Mouse (Mus musculus) embryo, embryonic 10 days (tissue): ENCODE measurements at regions not wholly inside any gene's neighbourhood (a gene's known extent, or its start where the extent isn't known, plus 50 kb on each side); places are given as distances from the start of the nearest gene placed in this dataset.
A peak's percentile ranks its signal among the peaks of the same experiment; 100 is the strongest.

Experiments used
- DNase-seq: peaks from one replicate; pipeline ENCODE4 v3.0.0-alpha.2; 2015; ENCODE audit warnings: low spot score

- DNase-seq: peak; percentile 24
Measured at GRCm38 (mm10) chr11:55974224-55974875, 66.5 kb downstream of the Nmur2 start.

GRCm38 (mm10) chr11:55966580-55966979, 74.2 kb downstream of the Nmur2 start:
- DNase-seq: no peak

DNA sequence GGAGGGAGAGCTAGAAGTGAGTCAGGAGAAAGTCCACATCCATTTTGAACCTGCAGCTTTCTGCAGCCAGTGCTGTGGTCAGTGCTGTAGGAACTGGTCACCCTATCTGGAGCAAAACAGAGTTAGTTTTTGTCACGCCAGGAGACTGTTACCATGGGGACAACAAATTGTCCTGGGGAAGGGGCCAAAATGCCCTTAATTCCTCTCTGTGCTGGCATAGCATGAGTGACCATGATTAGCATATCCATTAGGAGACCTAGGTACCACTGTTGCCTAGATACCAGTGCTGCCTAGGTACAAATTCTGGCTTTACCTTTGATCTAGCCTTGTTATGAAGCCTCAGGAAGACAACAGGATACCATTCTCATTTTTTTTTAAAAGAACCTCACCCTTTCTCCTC, 82.4 kb downstream of the Nmur2 start:
- DNase-seq: no peak

- DNase-seq: no peak
Measured at GRCm38 (mm10) chr11:55957355-55957754, 83.5 kb downstream of the Nmur2 start.

GRCm38 (mm10) chr11:55953696-55954095, 87.1 kb downstream of the Nmur2 start:
- no peak for DNase-seq

DNA sequence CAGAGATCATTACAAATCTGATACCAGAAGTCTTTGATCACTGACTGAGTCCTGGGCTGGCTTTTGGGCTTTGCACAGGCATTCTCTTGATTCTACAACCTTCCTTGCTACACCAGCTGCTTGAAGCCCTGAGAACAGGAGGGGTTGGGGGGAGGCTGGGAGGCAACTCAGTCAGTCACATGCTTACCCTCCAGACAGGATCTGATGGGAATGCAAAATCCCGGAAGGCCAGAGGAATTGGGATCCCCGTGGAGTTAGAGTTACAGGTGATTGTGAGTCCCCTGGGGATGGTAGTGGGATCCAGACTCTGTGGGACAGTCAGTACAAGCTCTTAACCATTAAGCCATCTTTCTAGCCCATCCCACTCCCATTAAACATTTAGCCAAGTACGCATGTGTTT, 91.2 kb downstream of the Nmur2 start:
- DNase-seq: no peak

- no peak for DNase-seq
Measured at GRCm38 (mm10) chr11:55946629-55947240, 94.1 kb downstream of the Nmur2 start.

DNA sequence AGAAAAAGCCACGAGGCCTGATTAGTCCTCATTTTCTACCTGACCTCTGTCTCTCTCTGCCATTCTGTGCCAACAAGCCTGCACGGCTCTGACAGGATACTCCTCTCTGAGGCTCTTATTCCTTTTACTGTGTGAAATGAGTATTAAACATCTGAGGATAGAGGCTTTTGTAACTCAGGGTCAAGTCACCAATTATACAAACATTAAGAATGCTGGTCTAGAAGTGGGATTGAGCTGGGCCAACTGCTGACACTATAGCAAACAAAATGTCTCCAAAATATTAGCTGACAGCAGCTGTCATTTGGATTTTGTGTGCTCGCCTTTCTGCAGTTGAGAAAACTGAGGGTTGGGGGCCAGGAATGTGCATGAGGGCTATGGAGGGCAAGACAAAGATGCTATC, 94.8 kb downstream of the Nmur2 start:
- no peak for DNase-seq

GRCm38 (mm10) chr11:55939983-55940382, 100.8 kb downstream of the Nmur2 start:
- DNase-seq: no peak

DNA sequence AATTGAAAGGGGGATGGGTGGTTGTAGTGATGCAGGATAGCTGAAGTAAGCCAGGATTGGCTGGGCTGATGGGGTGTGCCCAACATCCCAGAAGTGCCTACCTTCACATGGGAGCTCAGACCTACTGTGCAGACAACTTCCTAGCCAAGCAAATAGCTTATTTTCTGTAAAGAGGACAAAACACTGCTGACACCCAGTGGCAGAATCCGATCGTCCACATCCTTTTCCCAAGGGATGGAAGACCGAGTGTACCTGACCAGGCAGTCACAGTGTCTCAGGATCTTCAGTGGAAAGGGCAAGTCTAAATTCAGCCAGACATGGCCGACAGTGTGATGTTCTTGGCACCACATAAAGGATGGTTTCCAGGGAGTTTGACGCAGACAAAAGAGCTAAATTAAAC, 114.4 kb downstream of the Nmur2 start:
- DNase-seq: no peak

DNA sequence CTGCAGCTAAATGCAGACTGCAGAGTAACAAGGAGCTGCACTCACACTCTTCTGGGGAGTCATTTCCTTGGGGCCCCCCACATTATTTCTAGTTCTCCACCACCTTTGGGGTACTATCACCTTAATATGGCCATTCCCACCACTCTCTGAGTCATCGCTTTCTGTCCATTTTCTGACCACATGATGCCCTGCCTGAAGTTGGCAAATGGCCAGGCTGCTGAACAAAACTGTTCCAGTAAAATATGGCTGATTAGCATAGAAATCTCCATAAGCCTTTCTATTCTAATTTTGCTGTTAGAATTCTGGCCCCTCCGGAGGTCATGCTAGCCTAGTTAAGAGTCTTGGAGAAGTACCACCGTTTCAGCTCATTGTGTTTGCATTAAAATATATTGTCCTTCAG, 121.7 kb downstream of the Nmur2 start:
- DNase-seq: no peak

DNA sequence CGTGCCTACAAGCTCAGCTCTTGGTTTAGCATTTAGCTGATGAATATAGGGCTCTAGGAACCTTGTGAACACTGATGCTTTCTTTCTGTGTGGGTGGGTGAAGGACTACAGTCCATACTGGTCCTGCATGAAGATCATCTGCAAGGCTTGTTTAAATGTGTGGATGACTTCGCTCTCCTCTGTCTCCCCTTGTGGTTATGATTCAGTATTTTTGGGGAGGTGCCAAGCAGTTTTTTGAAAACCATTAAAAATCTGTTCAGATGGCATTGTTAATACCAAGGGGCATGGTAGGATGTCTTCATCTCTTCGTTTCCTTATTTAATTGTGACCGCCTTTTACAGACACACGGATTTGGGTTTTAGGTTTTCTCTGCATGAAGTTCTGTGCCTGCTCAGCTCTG, 122.4 kb downstream of the Nmur2 start:
- DNase-seq: no peak

DNA sequence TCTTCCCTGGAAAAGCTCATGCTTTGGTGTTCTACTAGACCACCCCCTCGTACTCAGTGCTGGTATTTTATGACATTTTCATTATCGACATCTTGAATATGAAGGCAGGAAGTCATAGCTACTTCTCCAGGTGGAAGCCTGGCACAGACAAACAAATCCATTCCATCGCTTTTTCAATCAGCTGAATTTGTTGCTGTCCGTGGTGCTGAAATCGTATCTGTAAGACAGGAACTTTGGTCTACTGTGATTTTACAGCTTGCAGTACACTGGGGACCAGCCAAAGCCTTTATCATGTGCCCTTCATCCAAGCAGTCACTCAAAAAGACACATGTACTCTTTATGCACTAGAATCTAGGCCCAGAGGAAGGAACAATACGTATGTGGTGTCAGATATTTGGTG, 143.3 kb downstream of the Nmur2 start:
- peak; percentile 84 for DNase-seq

DNA sequence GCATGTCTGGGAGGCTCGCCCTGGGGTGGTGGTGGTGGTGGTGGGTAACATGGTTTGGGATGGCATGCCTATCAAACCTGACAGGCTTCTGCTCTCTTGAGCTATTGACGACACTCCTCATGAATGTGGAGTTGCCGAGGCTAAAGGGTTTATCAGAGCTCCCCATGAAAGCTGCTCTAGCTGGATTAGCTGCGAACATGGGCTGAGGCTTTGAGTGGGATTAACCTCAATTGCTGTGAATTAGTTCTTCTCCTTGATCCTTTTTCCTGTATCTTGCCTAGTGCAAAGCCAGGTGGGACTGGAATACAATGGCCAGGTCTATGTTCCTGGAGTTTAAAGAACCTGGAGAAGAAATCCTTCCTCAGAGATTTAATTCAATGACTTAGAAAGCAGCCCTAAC, 150.6 kb downstream of the Nmur2 start:
- DNase-seq: no peak

DNA sequence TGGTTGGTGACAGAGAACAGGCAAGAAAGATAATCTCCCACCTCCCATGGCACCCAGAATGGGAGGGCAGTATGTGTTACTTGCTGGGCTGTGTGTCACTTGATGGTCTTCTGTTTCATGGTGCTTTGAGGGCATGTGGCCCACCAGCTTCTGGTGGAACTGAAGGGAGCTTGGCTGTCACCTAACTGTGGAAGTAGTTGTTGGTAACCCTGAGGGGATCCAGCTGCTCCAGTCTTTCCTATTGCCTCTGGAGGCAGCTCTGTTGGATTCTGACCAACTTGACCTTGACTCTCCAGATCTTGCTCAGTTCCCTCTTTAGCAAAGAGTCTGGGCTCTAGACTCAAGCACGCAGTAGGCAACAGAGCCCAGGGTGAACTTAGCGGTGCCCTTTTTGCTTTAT, 162.2 kb downstream of the Nmur2 start:
- no peak for DNase-seq

GRCm38 (mm10) chr11:55867141-55867540, 173.7 kb downstream of the Nmur2 start:
- no peak for DNase-seq

DNA sequence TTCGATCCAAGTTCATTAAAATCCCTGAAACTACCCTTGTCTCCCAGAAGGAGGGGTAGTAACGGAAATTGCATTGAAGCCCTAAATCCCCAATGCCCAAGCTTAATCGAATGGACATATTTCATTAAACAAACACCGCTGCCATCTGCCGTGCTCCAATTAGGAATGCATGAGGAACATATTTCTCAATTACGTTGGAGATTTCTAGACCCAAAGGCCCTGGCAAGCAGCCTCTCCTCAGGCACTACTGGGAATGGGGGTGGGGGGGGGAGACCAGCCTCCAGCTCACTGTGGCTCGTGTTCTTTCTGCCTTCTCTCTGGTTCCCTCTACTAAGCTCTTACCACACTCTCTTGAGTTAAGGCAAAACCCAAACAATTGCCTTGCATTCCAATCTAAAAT, 181.6 kb downstream of the Nmur2 start:
- no peak for DNase-seq

GRCm38 (mm10) chr11:55820479-55820878, 212.5 kb upstream of the Glra1 start:
- no peak for DNase-seq

- no peak for DNase-seq
Measured at GRCm38 (mm10) chr11:55816566-55816965, 208.6 kb upstream of the Glra1 start.

- DNase-seq: peak; percentile 39
Measured at GRCm38 (mm10) chr11:55810685-55811084, 202.7 kb upstream of the Glra1 start.

- DNase-seq: peak; percentile 76
Measured at GRCm38 (mm10) chr11:55791195-55791865, 183.3 kb upstream of the Glra1 start.

- DNase-seq: peak; percentile 58
Measured at GRCm38 (mm10) chr11:55789638-55790037, 181.6 kb upstream of the Glra1 start.

- DNase-seq: no peak
Measured at GRCm38 (mm10) chr11:55781044-55781443, 173.0 kb upstream of the Glra1 start.

DNA sequence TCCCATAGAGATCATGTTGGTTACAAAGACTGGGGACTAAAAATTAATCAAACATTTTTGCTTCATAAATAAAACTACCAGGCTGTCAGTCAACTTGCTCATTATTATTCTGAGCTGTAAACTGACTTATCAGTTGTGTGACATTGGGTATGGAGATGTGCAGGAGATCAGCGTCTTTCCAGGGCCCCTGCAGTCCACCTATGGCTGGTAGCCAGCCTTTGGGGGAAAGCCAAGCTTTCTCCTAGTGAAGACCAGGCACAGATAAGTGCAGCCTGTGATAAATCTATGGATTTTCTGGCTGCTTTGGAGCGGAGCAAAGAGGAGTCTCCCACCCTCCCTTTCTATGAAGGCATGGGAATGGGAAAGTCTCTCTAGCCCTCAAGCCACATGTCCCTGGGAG, 172.0 kb upstream of the Glra1 start:
- DNase-seq: no peak
